Mouse (Mus musculus): ENCODE measurements at regions not wholly inside any gene's neighbourhood (a gene's known extent, or its start where the extent isn't known, plus 50 kb on each side); places are given as distances from the start of the nearest gene placed in this dataset.

DNA sequence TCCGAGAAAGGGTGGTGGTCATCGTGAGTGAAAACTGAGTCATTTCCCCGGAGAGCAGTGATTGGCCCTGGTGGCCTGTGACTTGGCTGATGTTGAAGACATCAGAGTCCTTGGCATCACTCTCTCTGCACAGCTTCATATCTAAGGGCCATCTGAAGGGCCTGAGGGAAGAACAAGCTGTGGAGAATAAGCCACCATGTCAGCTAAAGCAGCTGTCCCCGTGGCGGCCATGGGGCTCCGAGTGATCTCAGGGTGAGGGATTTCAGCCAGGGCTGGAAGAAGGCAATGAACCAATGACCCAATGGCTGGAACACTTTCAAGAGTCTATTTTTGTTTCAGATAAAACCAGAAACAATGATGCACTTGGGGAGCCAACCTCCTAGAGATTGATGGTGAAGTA lies 62.2 kb downstream of the Ttc32 start:
- no peak for DNase-seq
- Histone ChIP-seq H3K4me3 (replicated peaks) (no peak overlapping the region), H3K4me2 (no peak overlapping the region), H3K36me3 (no peaks in the 10 kb centered on the region), H3K27ac (no peak overlapping the region), H3K27me3 (no peaks in the 10 kb centered on the region), H3K9ac (no peak overlapping the region), H3K9me3 (replicated peaks) (no peaks in the 10 kb centered on the region), H3K4me1 (replicated peaks) (no peaks in the 10 kb centered on the region)
- 63% methylated on average over 6 of the region's 6 CpGs for WGBS (ENCODE audit: insufficient replicate concordance)
- ATAC-seq (ENCODE audit: low read depth), result no peak

- no peaks in the 10 kb centered on the region for H3K27me3 ChIP-seq
- no peaks in the 10 kb centered on the region for H3K4me1 ChIP-seq (replicated peaks)
- H3K36me3 ChIP-seq, result no peaks in the 10 kb centered on the region
- no peak overlapping the region for H3K9ac ChIP-seq
- no peak overlapping the region for H3K4me3 ChIP-seq (replicated peaks)
- ATAC-seq (ENCODE audit: low read depth) (no peak), DNase-seq (no peak)
- no peaks in the 10 kb centered on the region for H3K9me3 ChIP-seq (replicated peaks)
- H3K4me2 ChIP-seq, result no peak overlapping the region
- H3K27ac ChIP-seq, result no peak overlapping the region
These were observed 65.3 kb downstream of the Ttc32 start for GRCm38 (mm10) chr12:9095061-9095460.

DNA sequence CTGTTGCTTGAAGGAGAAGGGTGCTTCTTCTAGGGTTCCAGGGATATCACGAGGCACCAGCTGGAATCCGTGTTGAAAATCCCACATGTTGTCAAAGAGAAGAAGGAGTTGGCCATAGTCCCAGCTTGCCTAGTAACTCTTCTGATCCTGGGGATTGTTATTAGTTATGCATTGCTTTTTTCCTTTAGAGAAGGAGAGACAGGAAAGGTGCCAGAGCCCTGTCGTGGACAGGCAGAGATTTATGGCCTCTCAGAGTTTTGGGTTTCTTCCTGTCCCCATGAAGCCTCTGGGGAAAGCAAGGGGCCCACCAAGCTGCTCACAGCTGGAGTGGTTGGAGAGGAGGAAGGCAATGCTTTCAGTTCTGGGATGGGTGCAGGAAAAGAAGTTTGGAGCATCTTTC lies 76.6 kb downstream of the Ttc32 start:
- Histone ChIP-seq H3K27ac (no peak overlapping the region), H3K4me1 (replicated peaks) (no peaks in the 10 kb centered on the region), H3K4me2 (no peak overlapping the region), H3K4me3 (replicated peaks) (no peak overlapping the region), H3K9me3 (replicated peaks) (no peaks in the 10 kb centered on the region), H3K9ac (no peak overlapping the region), H3K27me3 (no peaks in the 10 kb centered on the region), H3K36me3 (no peaks in the 10 kb centered on the region)
- DNase-seq (no peak), ATAC-seq (ENCODE audit: low read depth) (no peak)
- 32% methylated on average over 3 of the region's 3 CpGs for WGBS (ENCODE audit: insufficient replicate concordance)

DNA sequence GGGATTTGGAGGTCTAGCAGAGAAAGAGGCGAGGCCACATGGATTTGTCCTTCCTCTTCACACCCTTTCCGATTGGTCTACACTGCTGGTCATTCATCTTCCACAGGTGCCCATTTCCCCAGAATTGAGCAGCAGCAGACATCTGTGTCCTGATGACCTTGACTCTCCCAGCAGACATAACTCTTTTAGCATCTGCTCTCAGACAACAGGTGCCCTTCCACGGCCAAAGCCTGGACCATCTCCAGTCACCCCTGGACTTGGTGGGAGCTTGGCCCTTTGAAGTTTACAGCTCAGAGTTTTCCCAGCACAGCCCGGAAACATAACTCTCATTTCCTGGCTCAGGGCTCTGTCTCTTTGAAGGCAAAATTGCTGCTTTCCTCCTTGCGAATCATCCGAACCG lies 80.0 kb downstream of the Ttc32 start:
- DNase-seq, result no peak
- Histone ChIP-seq H3K36me3 (no peaks in the 10 kb centered on the region), H3K27me3 (no peaks in the 10 kb centered on the region), H3K4me1 (replicated peaks) (no peaks in the 10 kb centered on the region), H3K4me3 (replicated peaks) (no peak overlapping the region), H3K27ac (no peak overlapping the region), H3K9me3 (replicated peaks) (no peaks in the 10 kb centered on the region), H3K4me2 (no peak overlapping the region), H3K9ac (no peak overlapping the region)
- no peak for ATAC-seq (ENCODE audit: low read depth)
- 58% methylated on average over 7 of the region's 7 CpGs for WGBS (ENCODE audit: insufficient replicate concordance)

DNA sequence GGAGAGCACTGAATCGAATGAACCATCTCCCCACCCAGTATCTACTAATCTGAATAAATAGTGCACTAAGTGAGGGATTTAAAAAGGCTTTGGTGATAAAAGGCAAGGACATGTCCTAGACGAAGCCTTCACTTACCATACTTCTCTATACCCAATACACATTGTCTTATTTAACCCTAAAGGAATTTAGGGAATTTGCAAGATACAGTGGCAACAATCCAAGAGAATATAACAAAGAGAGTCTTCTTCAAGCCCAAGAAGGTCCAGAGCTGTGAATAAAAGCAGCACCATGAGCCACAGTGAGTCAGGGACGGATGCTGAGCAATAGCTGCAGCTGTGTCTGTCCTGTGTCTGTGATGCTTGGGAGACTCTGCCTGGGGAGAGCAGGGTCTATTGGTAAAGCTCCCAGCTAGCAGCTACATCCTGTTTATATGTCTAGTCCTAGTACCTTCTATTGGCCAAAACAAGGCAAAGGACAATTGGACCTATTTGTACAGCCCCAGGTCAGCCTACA lies 82.4 kb downstream of the Ttc32 start:
- DNase-seq (no peak), ATAC-seq (ENCODE audit: low read depth) (no peak)
- H3K36me3 ChIP-seq, result no peaks in the 10 kb centered on the region
- no peaks in the 10 kb centered on the region for H3K4me1 ChIP-seq (replicated peaks)
- H3K4me2 ChIP-seq, result no peak overlapping the region
- H3K27me3 ChIP-seq, result no peaks in the 10 kb centered on the region
- H3K9ac ChIP-seq, result no peak overlapping the region
- H3K9me3 ChIP-seq (replicated peaks), result no peaks in the 10 kb centered on the region
- 54% methylated on average over 3 of the region's 3 CpGs for WGBS (ENCODE audit: insufficient replicate concordance)
- H3K27ac ChIP-seq, result no peak overlapping the region
- no peak overlapping the region for H3K4me3 ChIP-seq (replicated peaks)

- no peak overlapping the region for H3K4me2 ChIP-seq
- H3K36me3 ChIP-seq, result no peaks in the 10 kb centered on the region
- H3K4me3 ChIP-seq (replicated peaks), result no peak overlapping the region
- no peak overlapping the region for H3K27ac ChIP-seq
- ATAC-seq (ENCODE audit: low read depth), result no peak
- 64% methylated on average over 6 of the region's 6 CpGs for whole genome bisulfite sequencing (ENCODE audit: insufficient replicate concordance)
- H3K4me1 ChIP-seq (replicated peaks), result no peaks in the 10 kb centered on the region
- H3K27me3 ChIP-seq, result no peaks in the 10 kb centered on the region
- DNase-seq, result no peak
- H3K9ac ChIP-seq, result no peak overlapping the region
- H3K9me3 ChIP-seq (replicated peaks), result no peaks in the 10 kb centered on the region
These were observed 83.9 kb downstream of the Ttc32 start for GRCm38 (mm10) chr12:9113652-9114051.

- Histone ChIP-seq H3K27me3 (no peaks in the 10 kb centered on the region), H3K36me3 (no peaks in the 10 kb centered on the region), H3K9ac (no peak overlapping the region), H3K4me1 (replicated peaks) (no peaks in the 10 kb centered on the region), H3K4me2 (no peak overlapping the region), H3K27ac (no peak overlapping the region), H3K9me3 (replicated peaks) (no peaks in the 10 kb centered on the region), H3K4me3 (replicated peaks) (no peak overlapping the region)
- no peak for ATAC-seq (ENCODE audit: low read depth)
- 55% methylated on average over 1 of the region's 1 CpGs for WGBS (ENCODE audit: insufficient replicate concordance)
- no peak for DNase-seq
These were observed 84.3 kb downstream of the Ttc32 start for GRCm38 (mm10) chr12:9114061-9114460.

DNA sequence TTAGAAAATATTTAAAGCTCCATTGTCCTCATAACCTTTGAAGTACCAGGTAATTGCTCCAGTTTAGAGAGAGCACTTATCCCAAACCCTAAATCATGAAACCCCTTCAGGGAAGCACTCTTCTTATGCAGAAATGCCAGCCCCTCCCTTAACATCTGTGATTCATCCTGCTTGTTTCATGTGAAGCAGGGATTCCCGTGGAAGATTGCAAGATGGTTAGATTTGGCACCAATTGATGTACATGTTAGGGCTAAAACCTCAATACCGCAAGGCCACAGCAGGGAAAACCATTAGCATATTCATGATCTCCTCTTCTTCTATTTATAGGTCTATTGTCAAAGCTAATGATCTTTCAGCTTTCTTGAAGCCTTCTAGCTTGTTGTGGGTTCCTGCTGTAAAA lies 88.8 kb downstream of the Ttc32 start:
- Histone ChIP-seq H3K27me3 (no peaks in the 10 kb centered on the region), H3K36me3 (no peaks in the 10 kb centered on the region), H3K9ac (no peak overlapping the region), H3K9me3 (replicated peaks) (no peaks in the 10 kb centered on the region), H3K4me3 (replicated peaks) (no peak overlapping the region), H3K4me1 (replicated peaks) (no peaks in the 10 kb centered on the region), H3K4me2 (no peak overlapping the region), H3K27ac (no peak overlapping the region)
- no peak for DNase-seq
- no peak for ATAC-seq (ENCODE audit: low read depth)
- WGBS (ENCODE audit: insufficient replicate concordance), result 51% methylated on average over 2 of the region's 2 CpGs

GRCm38 (mm10) chr12:9127931-9128550 lies 98.2 kb downstream of the Ttc32 start:
- H3K27ac ChIP-seq, result no peak overlapping the region
- no peak for ATAC-seq (ENCODE audit: low read depth)
- DNase-seq, result no peak

GRCm38 (mm10) chr12:9128581-9129275 lies 98.9 kb downstream of the Ttc32 start:
- DNase-seq (no peak), ATAC-seq (ENCODE audit: low read depth) (no peak)
- no peak overlapping the region for H3K9ac ChIP-seq
- H3K36me3 ChIP-seq, result no peaks in the 10 kb centered on the region
- H3K27me3 ChIP-seq, result no peaks in the 10 kb centered on the region
- no peaks in the 10 kb centered on the region for H3K4me1 ChIP-seq (replicated peaks)
- 52% methylated on average over 6 of the region's 6 CpGs for WGBS (ENCODE audit: insufficient replicate concordance)
- H3K9me3 ChIP-seq (replicated peaks), result no peaks in the 10 kb centered on the region
- no peak overlapping the region for H3K4me3 ChIP-seq (replicated peaks)
- no peak overlapping the region for H3K27ac ChIP-seq
- H3K4me2 ChIP-seq, result no peak overlapping the region

More at GRCm38 (mm10) chr12:9127931-9128550, 98.2 kb downstream of the Ttc32 start:
- no peak overlapping the region for H3K4me2 ChIP-seq
- no peak overlapping the region for H3K9ac ChIP-seq
- WGBS (ENCODE audit: insufficient replicate concordance), result 65% methylated on average over 10 of the region's 10 CpGs
- no peak overlapping the region for H3K4me3 ChIP-seq (replicated peaks)
- H3K9me3 ChIP-seq (replicated peaks), result no peaks in the 10 kb centered on the region
- no peaks in the 10 kb centered on the region for H3K27me3 ChIP-seq
- no peaks in the 10 kb centered on the region for H3K36me3 ChIP-seq
- H3K4me1 ChIP-seq (replicated peaks), result no peaks in the 10 kb centered on the region

DNA sequence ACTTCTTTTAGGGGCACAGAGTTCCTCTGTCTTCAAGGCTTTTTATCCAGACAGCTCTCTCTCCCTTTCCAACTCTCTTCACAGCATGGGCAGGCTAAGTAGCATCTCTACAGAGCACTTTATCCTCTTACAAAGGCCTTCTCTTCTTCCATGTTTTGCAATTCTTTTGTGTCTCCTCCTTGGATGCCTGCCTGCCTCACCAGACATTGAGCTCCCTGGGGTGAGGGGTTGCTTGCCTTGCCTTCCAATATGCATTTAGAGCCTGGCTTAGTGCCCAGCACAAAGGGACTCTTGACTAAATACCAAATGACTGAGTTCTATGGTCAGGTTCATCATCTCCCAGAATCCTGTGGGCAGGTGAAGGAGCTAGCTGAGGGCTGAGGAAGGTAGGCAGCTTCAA lies 102.8 kb downstream of the Ttc32 start:
- H3K4me1 ChIP-seq (replicated peaks), result no peaks in the 10 kb centered on the region
- H3K27ac ChIP-seq, result no peak overlapping the region
- ATAC-seq (ENCODE audit: low read depth), result no peak
- H3K4me2 ChIP-seq, result no peak overlapping the region
- no peaks in the 10 kb centered on the region for H3K36me3 ChIP-seq
- no peak overlapping the region for H3K9ac ChIP-seq
- no peak overlapping the region for H3K4me3 ChIP-seq (replicated peaks)
- H3K27me3 ChIP-seq, result no peaks in the 10 kb centered on the region
- no peak for DNase-seq
- no peaks in the 10 kb centered on the region for H3K9me3 ChIP-seq (replicated peaks)
